Mouse (Mus musculus): ENCODE results near the gene Lta.

DNA sequence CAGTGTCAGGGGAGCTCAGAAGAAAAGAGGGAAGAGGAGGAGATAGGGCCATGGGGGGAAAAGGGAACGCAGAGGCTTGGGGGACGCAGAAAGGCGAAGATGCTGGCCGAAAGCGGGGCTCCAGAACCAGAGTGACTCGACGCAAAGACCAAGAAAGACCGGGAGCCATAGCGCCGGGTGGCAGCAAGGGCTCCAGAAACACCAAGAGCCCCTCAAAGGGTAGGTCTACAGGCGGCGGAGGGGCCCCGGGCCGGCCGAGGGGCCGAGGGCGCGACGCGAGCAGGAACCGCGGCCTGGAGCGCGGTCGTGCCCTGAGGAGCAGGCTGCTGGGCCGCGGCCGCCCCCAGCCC, 41.0 kb downstream of the Lta start:
- TF ChIP-seq POLR2A (IDR thresholded peaks at IDR 0.05; ENCODE audit: borderline replicate concordance, control insufficient read depth, low read depth, low read length) (no peak), CTCF (IDR thresholded peaks at IDR 0.05; ENCODE audit: control insufficient read depth, insufficient read depth, low read length) (no peak)
